Mouse (Mus musculus) activated CD4-positive, CD25-positive, alpha-beta regulatory T cell, adult 4 months (primary cell): ENCODE measurements at regions not wholly inside any gene's neighbourhood (a gene's known extent, or its start where the extent isn't known, plus 50 kb on each side); places are given as distances from the start of the nearest gene placed in this dataset.

Source experiments
- ATAC-seq: one replicate; pipeline ENCODE4 v1.8.0; 2017

DNA sequence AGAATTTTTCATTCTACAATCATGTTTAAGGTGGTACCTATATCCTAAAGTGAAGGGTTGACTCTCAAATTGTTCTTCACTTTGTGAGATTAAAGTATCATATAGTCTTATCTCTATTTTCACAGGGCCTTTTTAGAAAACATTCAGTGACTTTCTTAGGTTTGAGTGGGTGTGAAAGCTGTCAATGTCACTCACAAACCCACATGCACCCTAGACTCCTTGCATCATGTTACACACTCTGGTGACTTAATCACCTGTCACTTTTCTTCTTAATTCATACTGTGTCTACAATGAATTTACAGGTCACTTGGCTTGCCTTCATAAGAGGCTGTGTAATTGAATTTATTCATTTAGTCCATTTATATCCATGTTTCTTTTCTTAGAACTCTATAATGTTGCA, 1026.8 kb upstream of the Alcam start:
- no peak for ATAC-seq

DNA sequence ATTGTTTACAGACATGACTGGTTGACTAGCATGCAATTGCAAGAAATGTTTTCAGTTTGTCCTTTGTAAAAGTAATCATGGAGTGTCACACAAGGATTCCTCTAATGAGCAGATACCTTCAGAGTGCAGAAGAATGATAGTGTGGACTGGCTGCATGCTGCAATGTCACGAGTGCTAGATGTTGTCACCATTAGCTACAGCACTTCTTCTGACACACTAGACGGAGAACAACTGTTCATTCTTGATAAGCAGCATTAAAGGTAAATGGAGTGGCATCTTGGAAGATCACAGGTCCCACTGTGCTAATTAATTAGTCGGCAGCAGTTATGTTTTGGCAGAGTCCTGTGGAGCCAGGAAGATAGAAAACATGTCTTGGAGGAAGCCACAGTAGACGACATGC, 985.6 kb upstream of the Alcam start:
- ATAC-seq, result no peak

DNA sequence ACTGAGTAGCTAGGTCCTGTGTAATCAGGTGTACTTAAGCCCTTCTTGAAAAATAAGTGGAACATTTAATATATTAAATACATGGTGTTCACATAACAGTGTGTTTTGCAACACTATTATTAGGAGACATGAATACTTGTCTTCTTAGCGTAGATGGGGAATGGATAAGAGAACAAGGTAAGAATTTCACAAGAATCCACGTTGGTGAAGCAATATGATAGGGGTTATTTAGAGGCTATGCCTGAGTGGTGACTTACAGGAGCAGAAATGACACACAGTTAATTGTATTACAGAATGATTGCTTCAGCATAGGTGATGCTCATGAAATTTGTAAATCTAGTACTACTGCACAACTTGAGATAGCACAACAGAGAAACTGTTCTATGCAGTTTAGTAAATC, 964.5 kb upstream of the Alcam start:
- no peak for ATAC-seq

DNA sequence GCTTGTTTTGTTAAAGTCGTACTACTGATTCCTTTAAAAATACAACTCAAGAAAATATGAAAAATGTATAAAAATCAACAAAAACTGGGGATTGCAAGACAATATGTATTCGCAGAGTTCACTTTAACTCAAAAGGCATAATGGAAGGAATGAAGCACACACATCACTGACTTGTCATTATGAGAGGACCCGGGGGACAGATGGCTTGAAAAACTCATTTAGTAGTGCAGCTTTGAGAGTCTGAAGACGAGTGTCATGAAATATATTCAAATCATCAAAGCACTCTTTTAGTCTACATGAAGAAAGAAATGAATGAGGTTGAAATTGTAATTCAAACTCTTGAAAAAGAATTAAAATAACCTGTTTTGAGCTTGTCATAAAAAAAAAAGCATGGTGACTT, 931.3 kb upstream of the Alcam start:
- ATAC-seq, result no peak

DNA sequence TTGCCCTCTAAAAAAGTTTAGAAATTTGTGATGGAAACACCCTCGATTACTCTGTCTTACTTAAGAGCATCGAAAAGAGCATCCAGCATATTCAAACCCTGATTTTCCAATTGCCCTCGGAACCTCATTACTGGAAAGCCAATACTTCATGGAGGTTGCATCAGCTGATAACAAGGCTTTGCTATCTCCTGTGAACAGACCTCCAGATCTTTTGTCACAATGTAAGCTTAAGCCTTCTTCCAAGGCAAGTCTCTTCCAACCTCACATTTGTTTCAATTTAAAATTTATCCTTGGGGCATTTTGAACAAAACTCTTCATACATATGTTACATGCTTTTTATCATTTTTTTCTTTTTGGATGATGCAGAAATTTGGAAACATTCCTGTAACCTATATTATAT, 888.3 kb upstream of the Alcam start:
- ATAC-seq, result no peak

DNA sequence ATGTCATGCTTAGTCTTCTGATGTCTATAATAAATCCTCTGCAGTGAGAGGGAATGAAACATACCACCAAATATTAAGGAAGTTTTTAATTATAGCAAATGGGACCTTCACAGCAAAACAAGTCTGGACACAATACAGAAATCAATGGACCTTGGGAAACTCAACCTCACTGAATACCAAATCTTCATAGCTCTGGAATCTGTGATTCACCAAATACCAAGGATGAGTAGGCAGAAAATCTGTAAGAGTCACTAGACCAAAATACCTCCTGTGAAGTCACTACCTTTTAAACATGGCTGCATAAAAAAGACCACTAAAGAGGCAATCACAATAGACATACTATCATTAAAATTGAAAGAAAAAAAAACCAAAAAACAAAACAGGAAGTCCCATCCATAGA, 872.5 kb upstream of the Alcam start:
- no peak for ATAC-seq

DNA sequence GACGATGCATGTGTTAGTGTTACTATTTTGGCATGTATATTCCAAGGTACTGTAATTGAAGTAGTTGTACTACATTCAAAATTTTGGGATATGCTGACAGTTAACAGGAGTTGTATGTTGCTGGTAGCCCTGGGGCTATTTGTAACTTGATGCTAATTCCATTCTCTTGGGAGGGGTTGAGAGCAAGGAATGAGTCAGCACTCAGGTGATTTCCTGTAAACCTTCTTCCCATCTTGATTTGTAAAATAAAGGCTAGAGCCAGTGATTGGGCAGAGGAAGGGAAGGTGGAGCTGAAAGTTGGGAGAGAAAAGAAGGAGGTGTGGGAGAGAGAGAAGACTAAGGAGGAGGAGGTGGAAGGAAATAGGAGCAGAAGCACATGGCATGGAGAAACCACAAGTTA, 838.2 kb upstream of the Alcam start:
- no peak for ATAC-seq

DNA sequence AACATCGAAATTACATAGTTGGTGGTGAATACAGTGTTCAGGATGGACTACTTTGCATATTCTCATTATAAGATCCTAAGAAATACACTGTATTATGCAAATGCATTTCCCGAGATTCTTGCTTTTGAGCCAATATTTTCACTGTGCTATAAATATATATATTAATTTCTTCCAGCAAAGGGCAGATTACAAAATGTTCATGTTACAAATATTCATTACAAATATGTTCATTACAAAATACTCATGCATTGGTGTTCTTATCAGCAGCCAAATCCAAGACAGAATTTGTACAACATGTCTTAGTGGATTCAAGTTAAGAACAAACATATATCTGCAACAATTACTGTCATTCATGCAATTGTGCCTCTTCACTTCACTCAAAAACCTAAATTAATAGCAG, 828.1 kb upstream of the Alcam start:
- ATAC-seq, result no peak

DNA sequence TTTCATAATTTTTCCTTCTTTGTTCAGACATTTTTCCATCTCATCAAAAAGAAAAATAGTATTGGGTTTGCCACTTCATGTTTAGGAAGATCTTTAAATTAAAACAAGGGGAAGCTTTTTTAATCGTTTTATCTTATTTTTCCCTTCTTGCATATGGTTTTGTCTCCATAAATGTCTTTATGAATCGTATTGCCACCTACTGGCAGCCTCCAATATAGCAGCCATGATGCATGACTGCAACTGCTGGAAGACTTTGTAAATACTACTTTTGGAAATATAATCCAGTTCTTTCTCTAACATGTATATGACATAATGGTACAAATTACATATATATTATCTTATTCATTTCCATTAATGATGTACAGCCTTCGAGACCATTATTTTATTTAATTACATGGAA, 812.2 kb upstream of the Alcam start:
- peak; percentile 57 for ATAC-seq

DNA sequence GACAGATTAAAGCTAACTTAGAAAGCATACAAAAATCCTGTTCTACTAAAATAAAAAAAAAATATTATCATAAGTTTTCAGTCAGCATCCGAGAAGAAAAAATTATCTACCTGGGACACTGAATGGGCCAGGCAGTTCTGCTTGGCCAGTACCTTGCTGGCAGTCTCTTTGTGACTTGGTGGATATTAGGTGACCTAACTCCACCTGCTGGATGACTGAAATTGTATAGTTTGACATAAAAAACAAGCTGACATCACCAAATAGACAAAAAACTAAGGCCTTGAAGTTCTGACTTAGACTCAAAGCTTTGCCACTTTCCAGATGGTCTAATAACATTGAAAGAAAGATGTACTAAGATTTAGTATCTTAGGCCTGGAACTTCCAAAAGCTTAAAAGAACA, 791.5 kb upstream of the Alcam start:
- ATAC-seq, result no peak

DNA sequence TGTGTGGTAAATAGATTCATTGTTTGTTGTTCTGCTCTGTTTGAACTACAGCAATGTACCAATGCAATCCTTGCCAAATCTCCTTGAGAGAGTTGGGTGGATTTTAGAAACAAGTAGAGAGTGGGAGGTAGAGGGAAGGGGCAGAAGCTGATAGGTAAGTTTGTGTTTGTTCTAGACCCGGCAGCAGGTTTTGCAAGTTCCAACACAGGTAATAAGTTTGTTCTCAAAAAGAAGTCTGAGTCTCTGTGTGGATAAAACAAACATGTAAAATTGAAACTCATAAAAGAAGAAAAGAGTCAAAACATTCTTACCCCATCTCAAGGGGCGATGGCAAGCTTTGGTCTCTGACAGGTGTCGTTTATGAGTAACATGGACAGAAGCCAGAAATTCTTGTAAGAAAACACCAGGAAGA, 788.3 kb upstream of the Alcam start:
- ATAC-seq, result no peak

DNA sequence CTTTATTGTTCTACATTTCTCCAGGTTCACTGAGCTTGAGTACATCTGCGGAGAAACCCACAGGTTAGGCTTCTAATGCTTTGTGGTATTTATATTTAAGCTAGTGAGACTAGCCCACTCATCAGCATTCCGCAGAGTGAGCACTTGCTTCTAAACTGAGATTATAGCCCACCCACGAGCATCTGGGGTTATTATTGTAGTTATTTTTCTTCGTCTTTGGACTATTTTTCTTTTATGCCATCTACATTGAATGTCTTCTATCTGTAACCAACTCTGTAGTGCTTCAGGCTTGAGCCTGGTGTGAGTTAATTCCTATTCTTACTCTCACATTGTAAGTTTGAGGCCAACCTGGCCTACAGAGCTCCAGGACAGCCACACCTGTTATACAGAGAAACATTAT, 765.0 kb upstream of the Alcam start:
- ATAC-seq, result no peak

DNA sequence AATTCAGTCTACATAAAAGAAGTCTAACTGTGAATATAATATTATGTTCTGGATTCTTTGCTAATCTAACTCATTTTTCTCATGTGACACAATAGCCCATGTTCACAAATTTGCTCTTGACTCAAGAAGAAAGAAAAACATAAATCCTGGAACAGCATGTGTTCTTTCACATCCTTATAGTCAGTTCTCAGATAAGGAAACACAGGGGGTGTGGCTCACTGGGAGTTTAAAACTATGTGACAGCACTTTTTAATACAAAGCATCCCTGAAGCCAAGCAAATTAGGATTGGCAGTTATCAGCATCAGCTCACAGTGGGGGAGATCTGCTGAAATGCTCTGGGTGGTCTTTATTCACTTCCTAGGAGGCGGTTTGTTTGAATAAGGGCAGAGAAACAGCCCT, 747.6 kb upstream of the Alcam start:
- ATAC-seq, result no peak

DNA sequence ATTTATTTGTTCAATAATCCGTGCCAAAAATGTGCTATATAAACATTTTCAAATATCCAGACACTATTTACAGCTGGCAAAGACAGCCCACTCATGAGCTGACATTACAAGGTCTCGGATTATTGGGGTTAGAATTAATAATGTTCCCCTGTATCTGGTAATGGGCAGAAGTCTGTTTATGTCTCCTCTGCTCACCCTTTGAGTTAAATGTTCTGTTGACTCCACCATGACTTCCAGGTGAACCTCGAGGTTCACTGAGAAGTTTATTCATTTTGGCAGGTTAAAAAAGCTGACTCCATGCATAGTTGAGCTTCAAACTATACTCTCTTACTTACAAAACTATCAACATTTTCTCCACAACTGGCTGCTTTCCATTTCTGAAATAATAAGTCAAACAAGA, 732.6 kb upstream of the Alcam start:
- ATAC-seq, result no peak

DNA sequence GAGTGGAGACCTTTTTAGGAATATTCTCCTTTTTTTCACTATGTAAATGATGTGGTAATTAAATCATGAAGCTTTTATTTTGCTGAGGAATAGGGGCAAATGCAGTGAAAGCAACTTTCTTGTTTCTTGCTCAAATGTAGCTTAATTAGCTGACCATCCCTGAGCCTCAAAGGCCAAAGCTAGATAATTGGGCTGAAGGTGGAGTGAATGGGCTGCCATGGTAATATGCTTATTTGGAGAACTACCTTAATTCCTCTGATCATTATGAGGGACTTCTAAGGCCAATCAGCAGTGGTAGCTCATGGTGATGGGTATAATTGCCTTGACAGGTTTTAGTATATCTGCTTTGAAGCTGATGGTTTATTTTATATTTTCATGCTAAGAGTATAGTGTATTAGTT, 702.5 kb upstream of the Alcam start:
- no peak for ATAC-seq

DNA sequence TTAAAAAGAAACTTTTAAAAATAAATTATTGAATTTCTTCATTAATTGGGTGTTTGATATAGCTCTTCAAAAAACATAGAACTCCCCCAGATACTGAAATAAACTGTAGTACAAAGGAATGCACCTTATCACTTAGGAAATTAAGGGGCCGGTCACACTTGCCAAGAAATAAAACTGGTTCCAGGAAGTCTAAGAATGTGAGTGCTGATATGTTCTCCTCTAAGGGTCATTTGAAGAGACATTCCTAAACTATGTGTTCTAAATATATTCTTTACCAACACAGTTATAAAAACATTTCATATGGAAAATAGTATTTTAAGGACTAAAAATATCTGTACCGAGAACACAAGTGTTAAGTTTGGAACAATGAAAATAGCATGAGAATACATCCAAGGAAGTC, 676.8 kb upstream of the Alcam start:
- ATAC-seq, result no peak

DNA sequence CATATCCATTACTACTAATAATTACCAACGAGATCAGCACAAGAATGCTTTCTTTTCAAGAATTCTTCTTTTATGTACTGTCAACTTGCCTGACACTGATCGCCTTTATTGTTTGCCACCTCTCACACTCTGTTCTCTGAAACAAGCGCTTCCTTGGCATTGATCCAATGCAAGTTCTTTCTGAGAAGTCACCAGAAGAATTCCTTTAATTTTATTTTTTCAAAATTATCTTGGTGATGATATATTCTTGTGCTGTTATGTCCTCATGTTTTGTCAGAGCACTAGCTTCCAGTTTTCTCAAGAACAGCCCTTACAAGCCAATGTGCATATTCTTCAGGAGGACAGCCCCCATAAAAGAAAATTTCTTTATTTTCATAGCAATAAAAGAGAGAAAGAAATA, 654.9 kb upstream of the Alcam start:
- no peak for ATAC-seq

DNA sequence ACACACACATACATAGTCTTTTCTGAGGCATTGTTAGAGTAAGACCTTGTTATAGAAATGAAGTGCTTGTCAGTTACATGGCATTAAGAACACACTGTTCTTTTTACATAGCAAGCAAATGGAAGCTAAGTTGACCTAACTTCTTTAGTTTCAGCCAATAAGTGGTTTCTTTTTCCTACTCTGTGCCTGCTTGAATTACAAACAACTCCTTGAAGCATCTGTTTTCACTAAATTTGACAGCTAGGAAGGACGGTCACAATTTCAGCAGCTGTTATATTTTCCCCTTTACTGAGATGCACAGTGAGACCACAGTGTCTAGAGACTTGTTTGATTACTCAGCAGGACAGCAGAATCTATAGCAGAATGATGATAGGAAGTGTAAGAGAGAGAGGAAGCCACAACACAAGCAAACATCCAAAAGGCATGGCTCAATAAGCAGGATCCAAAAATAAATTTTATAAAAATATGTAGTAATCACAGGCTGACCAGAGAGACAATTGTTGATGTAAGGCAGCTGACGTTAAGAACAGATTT, 641.6 kb upstream of the Alcam start:
- ATAC-seq, result no peak

DNA sequence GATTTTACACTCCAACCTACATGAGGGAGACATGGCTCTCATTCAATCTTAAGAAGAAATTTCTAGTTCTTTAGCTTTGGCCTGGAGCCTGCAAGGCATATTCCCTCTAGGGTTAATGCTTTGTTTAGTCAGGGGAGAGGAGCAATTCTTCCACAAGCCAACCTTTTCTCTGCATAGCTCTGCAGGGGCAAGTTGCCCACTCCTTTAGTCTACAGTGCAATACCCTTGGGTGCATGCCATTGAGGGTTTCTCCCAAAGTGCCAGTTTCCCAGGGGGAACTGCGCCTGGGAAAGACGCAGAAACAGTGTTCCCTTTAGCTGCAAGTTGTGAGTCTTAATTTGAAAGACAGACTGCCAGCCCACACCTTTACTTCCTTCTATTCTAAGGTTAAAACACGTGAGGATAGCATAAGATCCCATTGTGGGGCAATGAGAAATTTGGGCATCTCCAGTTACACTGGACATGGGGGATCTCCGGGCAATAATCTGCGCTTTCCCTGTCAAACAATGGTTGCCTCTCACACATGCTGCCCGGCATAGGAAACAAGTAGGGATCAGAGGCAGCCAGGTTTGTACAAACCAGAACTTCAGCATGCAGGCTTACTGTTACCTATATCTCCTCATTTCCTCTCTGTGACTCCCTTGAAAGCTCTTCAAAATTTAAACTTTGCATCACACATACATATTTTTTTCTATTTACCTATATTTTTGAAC, 620.1 kb upstream of the Alcam start:
- no peak for ATAC-seq

DNA sequence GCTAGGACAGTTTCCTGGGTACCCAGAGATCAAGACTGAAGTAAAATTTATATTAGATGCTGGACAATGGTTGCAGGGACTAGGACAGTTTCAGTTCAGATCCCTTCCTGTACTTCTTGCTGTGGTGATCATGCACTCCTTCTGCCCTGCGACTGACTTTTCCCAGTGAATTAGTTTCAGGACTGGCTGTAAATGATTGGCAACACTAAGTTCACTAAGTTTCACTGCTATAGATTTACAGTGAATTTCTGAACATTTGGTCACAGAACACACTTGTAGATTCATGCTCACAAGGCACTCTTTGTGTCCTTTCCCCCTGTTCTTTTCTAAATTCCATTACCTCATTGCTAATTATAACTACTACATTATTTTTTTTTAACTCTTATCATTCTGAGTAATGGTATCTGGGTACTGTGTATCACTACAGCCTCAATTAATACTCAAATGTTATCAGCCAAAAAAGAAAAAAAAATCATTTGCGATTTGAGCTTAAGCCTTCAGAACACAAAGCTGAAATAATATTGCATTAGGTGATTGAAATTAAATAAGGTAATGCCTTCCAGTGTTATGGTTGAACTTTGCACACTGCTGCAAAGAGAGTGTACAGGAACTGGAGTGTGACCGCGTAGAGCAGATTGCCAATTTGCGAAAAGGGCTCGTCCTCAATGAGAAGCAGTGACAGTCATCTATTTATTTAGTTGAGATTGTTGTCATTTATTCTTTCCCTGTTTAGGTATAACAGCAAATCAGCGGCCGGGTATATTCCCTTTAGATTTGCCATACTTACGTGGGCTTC, 618.2 kb upstream of the Alcam start:
- no peak for ATAC-seq

DNA sequence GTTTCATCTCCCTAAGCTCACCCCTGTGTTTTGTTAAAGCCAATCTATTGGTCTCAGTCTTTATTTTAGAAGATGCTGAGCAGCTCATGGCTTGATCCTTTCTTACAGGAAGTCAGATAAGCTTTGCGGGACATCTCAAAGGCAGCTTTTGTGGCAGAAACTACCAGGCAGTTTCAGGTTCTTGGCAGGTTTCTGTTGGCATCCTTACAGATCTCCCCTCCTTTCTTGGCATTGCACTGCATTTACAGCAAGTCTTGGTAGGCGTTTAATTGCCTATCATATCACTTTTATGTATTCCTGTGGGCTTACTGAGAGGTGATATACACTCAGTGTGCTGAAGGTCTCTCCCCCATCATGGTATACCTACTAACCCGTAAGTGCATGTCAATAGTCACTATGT, 610.3 kb upstream of the Alcam start:
- no peak for ATAC-seq

DNA sequence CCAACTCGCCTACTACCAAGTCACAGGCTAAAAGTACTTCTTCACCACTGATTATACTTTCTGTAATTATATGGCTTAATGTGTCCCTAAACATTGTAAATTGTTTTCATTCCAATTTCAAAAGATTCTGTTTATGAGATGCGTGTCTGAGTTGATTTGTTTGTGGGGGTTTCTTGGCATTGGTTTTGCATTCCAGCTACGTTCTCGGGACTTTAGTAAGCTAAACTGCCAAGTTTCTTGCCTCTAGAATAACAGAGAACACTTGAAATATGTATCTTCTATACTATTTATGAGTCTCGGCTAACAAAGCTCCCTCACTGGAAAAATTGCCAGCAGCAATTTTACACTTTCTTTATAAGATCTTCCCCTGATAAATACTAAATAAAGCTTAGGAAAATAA, 609.2 kb upstream of the Alcam start:
- no peak for ATAC-seq

DNA sequence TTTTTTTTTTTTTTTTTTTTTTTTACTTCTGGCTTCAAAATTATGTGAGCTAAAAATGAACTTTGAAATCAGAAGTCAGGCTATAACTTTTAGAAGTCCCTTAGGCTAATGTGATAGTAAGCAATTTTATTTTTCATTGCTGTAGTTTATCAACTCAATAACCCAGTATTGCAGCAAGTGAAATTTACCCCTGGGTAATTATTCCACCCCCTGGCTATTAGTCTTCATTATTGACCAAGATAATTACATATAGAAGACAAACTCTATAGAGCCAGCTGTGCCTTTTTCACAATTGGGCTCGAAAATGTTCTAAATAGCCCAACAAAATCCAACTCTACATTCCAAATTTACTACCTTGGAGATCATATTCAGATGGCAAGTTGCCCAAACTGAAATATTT, 572.2 kb upstream of the Alcam start:
- ATAC-seq, result no peak

DNA sequence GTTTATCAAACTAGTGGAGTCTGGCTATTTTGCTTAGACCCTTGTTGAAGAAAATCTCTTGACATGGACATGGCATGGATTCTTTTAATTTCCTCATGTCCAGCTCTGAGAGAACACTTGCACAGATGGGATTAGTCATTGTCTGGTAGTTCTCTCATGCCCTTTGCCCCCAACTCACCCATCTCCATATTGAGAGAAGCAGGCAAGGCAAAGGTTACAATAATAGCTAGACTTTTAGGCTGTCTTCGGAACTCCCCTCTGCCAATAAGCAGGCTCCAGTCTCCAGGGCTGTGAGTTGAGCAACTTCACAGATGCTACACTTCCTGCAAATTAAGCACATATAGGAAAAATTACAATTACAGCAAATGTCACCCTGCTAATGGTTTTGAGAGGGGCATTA, 558.0 kb upstream of the Alcam start:
- no peak for ATAC-seq
